Mouse (Mus musculus) heart, postnatal 0 days (tissue): ENCODE results near the gene Rhpn2.

Source experiments
- CTCF ChIP-seq: IDR thresholded peaks from 2 replicates; pipeline ENCODE4 v1.5.1; 2016; ENCODE audit warnings: antibody characterized with exemption, control low read depth, low read depth
- EP300 ChIP-seq: IDR thresholded peaks from 2 replicates; pipeline ENCODE4 v1.6.1; 2016; ENCODE audit warnings: antibody characterized with exemption, low read depth

GRCm38 (mm10) chr7:35349022-35349421 lies 15.1 kb downstream of the Rhpn2 start:
- TF ChIP-seq CTCF (no peak), EP300 (no peak)
